Mouse (Mus musculus) spleen, adult 2 months (tissue): ENCODE measurements around the gene Cldn7.

Experiments used
- CTCF ChIP-seq: fragments of 200-500 bp; IDR thresholded peaks from 2 replicates; pipeline ENCODE4 v1.5.1; 2011; ENCODE audit warnings: mild to moderate bottlenecking, inconsistent platforms; ENCODE audit not compliant: insufficient read depth, insufficient read length, insufficient replicate concordance; ENCODE audit errors: extremely low read depth
- POLR2A ChIP-seq: fragments of 200-500 bp; IDR thresholded peaks from 2 replicates; pipeline ENCODE4 v1.6.1; 2011; ENCODE audit warnings: low read depth, low read length, inconsistent platforms

- TF ChIP-seq POLR2A (peak; percentile 81), CTCF (no peak)
These were observed 35.9 kb downstream of the Cldn7 start, which contains the start of gene Dvl2 for GRCm38 (mm10) chr11:70000396-70000898.
